Mouse (Mus musculus) spleen, adult 10 weeks (tissue): ENCODE results near the gene Gm815. TPM values are rescaled to one million over a fixed set of nuclear protein-coding genes. Genes with fewer than 3 reads are reported as not detected.

ENCODE experiments used
- polyA plus RNA-seq: library from polyadenylated mRNA; stranded (reverse); fragments of 350-450 nt; fragmentation: Illumina TruSeq; extraction: RNeasy Lipid Tissue Mini Kit (QIAGEN cat#74804); gene quantifications from one replicate; pipeline ENCODE4 v1.2.3, GENCODE M21; 2015; ENCODE audit warnings: low replicate concordance; ENCODE audit not compliant: insufficient read depth

Gene Gm815
- not detected for polyA plus RNA-seq

GRCm38 (mm10) chr19:26885616-26886015 lies at the start of gene Gm815:
TSS of gene Gm815 (plus strand) at chr19:26885881.

